Mouse (Mus musculus): ENCODE results near the gene Atrnl1. TPM values are rescaled to one million over a fixed set of nuclear protein-coding genes. Genes with fewer than 3 reads are reported as not detected.

The Atrnl1 gene
- polyA plus RNA-seq, 1 experiment from 2014 or later: 8.9 TPM

DNA sequence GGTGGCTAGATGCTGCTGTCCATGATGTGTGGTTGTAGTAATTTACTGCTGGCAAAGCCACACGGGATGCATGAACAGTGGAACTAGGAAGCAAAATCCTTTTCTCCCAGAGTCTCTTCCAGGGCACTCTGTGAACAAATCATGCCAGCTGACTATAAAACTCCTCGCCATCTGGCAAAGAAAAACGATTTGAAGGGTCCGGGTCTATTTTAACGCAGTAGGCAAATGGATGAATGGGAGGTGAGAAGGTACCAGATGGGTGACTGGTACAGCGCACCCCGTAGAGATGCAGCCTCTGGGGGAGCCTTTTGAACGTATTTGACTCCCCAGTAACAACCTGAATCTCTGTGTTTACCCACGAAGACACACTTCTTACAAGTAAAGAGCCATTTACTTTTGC lies 14.9 kb downstream of the Atrnl1 start:
- no peaks in the 10 kb centered on the region for H3K27me3 ChIP-seq (ENCODE audit: insufficient read depth, low read length)
- no peak overlapping the region for H3K27ac ChIP-seq (ENCODE audit: low read length)
- WGBS: 74% methylated on average over 9 of the region's 9 CpGs
- no peak overlapping the region for H3K4me3 ChIP-seq (ENCODE audit: low read length)
- H3K36me3 ChIP-seq (ENCODE audit: insufficient read depth, low read length): no peaks in the 10 kb centered on the region
- H3K4me2 ChIP-seq (replicated peaks; ENCODE audit: low read depth, low read length): no peak overlapping the region
- H3K9ac ChIP-seq (replicated peaks; ENCODE audit: low read length): no peak overlapping the region
- ATAC-seq (ENCODE audit: low FRiP score, low TSS enrichment): no peak
- no peaks in the 10 kb centered on the region for H3K4me1 ChIP-seq (ENCODE audit: insufficient read depth, low read length)
- H3K9me3 ChIP-seq (ENCODE audit: low read length): no peaks in the 10 kb centered on the region

- WGBS: 89% methylated on average over 8 of the region's 8 CpGs
- Histone ChIP-seq H3K4me2 (replicated peaks; ENCODE audit: low read depth, low read length) (no peak overlapping the region), H3K9ac (replicated peaks; ENCODE audit: low read length) (no peak overlapping the region), H3K27me3 (ENCODE audit: insufficient read depth, low read length) (no peaks in the 10 kb centered on the region), H3K4me3 (ENCODE audit: low read length) (no peak overlapping the region), H3K36me3 (ENCODE audit: insufficient read depth, low read length) (0 out of 2 replicates have a peak, but pooled peaks cover 4% of the 10 kb centered on the region), H3K9me3 (ENCODE audit: low read length) (no peaks in the 10 kb centered on the region), H3K27ac (ENCODE audit: low read length) (no peak overlapping the region), H3K4me1 (ENCODE audit: insufficient read depth, low read length) (no peaks in the 10 kb centered on the region)
- ATAC-seq (ENCODE audit: low FRiP score, low TSS enrichment): no peak
These were observed 16.4 kb downstream of the Atrnl1 start for GRCm38 (mm10) chr19:57627251-57627650.

DNA sequence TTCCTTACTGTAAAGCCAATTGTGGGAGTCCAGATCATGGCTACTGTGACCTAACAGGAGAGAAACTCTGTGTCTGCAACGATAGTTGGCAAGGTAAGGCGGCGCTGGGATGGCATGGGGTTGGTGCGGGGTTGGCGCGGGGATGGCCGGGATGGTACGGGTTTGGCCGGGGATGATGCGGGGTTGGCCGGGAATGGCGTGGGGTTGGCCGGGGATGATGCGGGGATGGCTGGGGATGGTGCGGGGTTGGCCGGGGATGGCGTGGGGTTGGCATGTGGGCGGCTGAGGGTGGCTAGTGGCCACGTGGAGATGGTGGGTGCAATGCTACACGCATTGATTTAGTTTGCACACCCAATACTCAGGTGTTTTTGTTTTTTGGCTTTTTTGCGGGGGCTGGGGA lies 31.7 kb downstream of the Atrnl1 start:
- Histone ChIP-seq H3K4me1 (ENCODE audit: insufficient read depth, low read length) (no peaks in the 10 kb centered on the region), H3K27ac (ENCODE audit: low read length) (no peak overlapping the region), H3K9ac (replicated peaks; ENCODE audit: low read length) (no peak overlapping the region), H3K9me3 (ENCODE audit: low read length) (no peaks in the 10 kb centered on the region), H3K4me2 (replicated peaks; ENCODE audit: low read depth, low read length) (no peak overlapping the region), H3K27me3 (ENCODE audit: insufficient read depth, low read length) (no peaks in the 10 kb centered on the region), H3K36me3 (ENCODE audit: insufficient read depth, low read length) (no peaks in the 10 kb centered on the region; the same call in 1 of the 2 replicates), H3K4me3 (ENCODE audit: low read length) (no peak overlapping the region)
- WGBS: 94% methylated on average over 21 of the region's 21 CpGs
- ATAC-seq (ENCODE audit: low FRiP score, low TSS enrichment): no peak; the same call in 1 of the 2 replicates

DNA sequence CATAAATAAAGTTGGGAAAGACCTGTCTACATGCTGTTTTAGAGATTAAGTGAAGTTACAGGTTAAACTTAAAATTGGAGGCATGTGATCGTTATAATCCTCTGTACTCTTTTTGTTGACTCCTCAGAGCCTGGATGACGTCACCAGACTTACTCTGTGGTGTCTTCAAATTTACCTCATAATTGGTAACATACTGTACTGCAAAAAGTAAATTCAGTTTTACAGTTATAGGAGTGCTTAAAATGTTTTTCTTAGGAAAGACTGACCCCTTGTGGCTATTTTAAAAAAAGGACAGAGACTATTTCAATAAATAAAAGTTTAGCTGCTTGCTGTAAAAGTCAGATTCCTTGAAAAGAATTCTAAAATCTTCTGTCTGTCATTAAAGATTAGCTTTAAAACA lies 32.1 kb downstream of the Atrnl1 start:
- Histone ChIP-seq H3K4me3 (ENCODE audit: low read length) (no peak overlapping the region), H3K9ac (replicated peaks; ENCODE audit: low read length) (no peak overlapping the region), H3K9me3 (ENCODE audit: low read length) (no peaks in the 10 kb centered on the region), H3K36me3 (ENCODE audit: insufficient read depth, low read length) (no peaks in the 10 kb centered on the region; the same call in 1 of the 2 replicates), H3K27me3 (ENCODE audit: insufficient read depth, low read length) (no peaks in the 10 kb centered on the region), H3K27ac (ENCODE audit: low read length) (no peak overlapping the region), H3K4me2 (replicated peaks; ENCODE audit: low read depth, low read length) (no peak overlapping the region), H3K4me1 (ENCODE audit: insufficient read depth, low read length) (no peaks in the 10 kb centered on the region)
- 58% methylated on average over 2 of the region's 2 CpGs for WGBS
- no peak for ATAC-seq (ENCODE audit: low FRiP score, low TSS enrichment)

DNA sequence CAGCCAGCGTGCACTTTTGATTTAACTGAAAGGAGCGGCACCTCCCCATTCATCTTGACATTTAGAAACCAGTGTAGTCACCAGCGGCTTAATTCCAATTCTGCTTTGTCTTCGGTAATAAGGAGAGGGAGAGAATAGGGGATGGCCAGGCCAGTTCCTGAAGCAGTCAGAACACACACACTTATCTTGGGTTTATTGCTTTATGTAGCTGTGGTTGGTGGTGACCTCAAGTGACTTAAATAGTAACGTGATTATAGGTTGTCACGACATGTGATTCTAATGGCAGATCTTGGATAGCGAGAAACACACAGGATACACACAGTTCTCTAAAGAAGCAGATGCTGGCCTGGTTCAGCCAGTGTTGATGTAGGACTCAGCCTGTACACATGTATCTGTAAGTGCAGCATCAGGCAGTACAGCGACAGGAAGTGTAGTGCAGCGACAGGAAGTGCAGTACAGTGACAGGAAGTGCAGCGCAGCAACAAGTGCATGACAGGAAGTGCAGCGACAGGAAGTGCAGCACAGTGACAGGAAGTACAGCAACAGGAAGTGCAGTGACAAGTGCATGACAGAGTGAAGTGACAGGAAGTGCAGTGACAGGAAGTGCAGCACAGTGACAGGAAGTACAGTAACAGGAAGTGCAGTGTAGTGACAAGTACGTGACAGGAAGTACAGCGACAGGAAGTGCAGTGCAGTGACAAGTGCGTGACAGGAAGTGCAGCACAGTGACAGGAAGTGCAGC lies 37.5 kb downstream of the Atrnl1 start:
- Histone ChIP-seq H3K27me3 (ENCODE audit: insufficient read depth, low read length) (no peaks in the 10 kb centered on the region), H3K4me1 (ENCODE audit: insufficient read depth, low read length) (no peaks in the 10 kb centered on the region), H3K9me3 (ENCODE audit: low read length) (peaks cover 6% of the 10 kb centered on the region), H3K36me3 (ENCODE audit: insufficient read depth, low read length) (peaks cover 12% of the 10 kb centered on the region), H3K4me3 (ENCODE audit: low read length) (no peak overlapping the region), H3K4me2 (replicated peaks; ENCODE audit: low read depth, low read length) (peak overlapping the region; percentile 41), H3K9ac (replicated peaks; ENCODE audit: low read length) (no peak overlapping the region), H3K27ac (ENCODE audit: low read length) (0 out of 2 replicates have a peak overlapping the region, but pooled peaks have one; percentile 2)
- 65% methylated on average over 14 of the region's 14 CpGs for WGBS
- ATAC-seq (ENCODE audit: low FRiP score, low TSS enrichment): no peak; the same call in 1 of the 2 replicates

- no peak overlapping the region for H3K4me3 ChIP-seq (ENCODE audit: low read length)
- no peaks in the 10 kb centered on the region for H3K27me3 ChIP-seq (ENCODE audit: insufficient read depth, low read length)
- H3K9ac ChIP-seq (replicated peaks; ENCODE audit: low read length): no peak overlapping the region
- peaks cover 6% of the 10 kb centered on the region for H3K9me3 ChIP-seq (ENCODE audit: low read length)
- H3K27ac ChIP-seq (ENCODE audit: low read length): 0 out of 2 replicates have a peak overlapping the region, but pooled peaks have one; percentile 2
- H3K4me1 ChIP-seq (ENCODE audit: insufficient read depth, low read length): no peaks in the 10 kb centered on the region
- H3K4me2 ChIP-seq (replicated peaks; ENCODE audit: low read depth, low read length): no peak overlapping the region
- ATAC-seq (ENCODE audit: low FRiP score, low TSS enrichment): no peak; the same call in 1 of the 2 replicates
- peaks cover 12% of the 10 kb centered on the region for H3K36me3 ChIP-seq (ENCODE audit: insufficient read depth, low read length)
- WGBS: 100% methylated on average over 4 of the region's 4 CpGs
These were observed 38.1 kb downstream of the Atrnl1 start for GRCm38 (mm10) chr19:57648944-57649271.

GRCm38 (mm10) chr19:57655083-57655482 lies 44.2 kb downstream of the Atrnl1 start:
- WGBS: 72% methylated on average over 2 of the region's 2 CpGs
- Histone ChIP-seq H3K27me3 (ENCODE audit: insufficient read depth, low read length) (no peaks in the 10 kb centered on the region), H3K4me3 (ENCODE audit: low read length) (no peak overlapping the region), H3K4me2 (replicated peaks; ENCODE audit: low read depth, low read length) (no peak overlapping the region), H3K9ac (replicated peaks; ENCODE audit: low read length) (no peak overlapping the region), H3K27ac (ENCODE audit: low read length) (no peak overlapping the region), H3K9me3 (ENCODE audit: low read length) (no peaks in the 10 kb centered on the region), H3K4me1 (ENCODE audit: insufficient read depth, low read length) (peaks cover 18% of the 10 kb centered on the region), H3K36me3 (ENCODE audit: insufficient read depth, low read length) (peaks cover 12% of the 10 kb centered on the region)
- ATAC-seq (ENCODE audit: low FRiP score, low TSS enrichment): no peak

- H3K9me3 ChIP-seq (ENCODE audit: low read length): no peaks in the 10 kb centered on the region
- no peak overlapping the region for H3K4me2 ChIP-seq (replicated peaks; ENCODE audit: low read depth, low read length)
- H3K4me1 ChIP-seq (ENCODE audit: insufficient read depth, low read length): peaks cover 18% of the 10 kb centered on the region
- H3K9ac ChIP-seq (replicated peaks; ENCODE audit: low read length): no peak overlapping the region
- no peak for ATAC-seq (ENCODE audit: low FRiP score, low TSS enrichment)
- 95% methylated on average over 11 of the region's 11 CpGs for WGBS
- no peak overlapping the region for H3K4me3 ChIP-seq (ENCODE audit: low read length)
- peaks cover 12% of the 10 kb centered on the region for H3K36me3 ChIP-seq (ENCODE audit: insufficient read depth, low read length)
- no peak overlapping the region for H3K27ac ChIP-seq (ENCODE audit: low read length)
- H3K27me3 ChIP-seq (ENCODE audit: insufficient read depth, low read length): no peaks in the 10 kb centered on the region
These were observed 44.7 kb downstream of the Atrnl1 start for GRCm38 (mm10) chr19:57655491-57655890.

DNA sequence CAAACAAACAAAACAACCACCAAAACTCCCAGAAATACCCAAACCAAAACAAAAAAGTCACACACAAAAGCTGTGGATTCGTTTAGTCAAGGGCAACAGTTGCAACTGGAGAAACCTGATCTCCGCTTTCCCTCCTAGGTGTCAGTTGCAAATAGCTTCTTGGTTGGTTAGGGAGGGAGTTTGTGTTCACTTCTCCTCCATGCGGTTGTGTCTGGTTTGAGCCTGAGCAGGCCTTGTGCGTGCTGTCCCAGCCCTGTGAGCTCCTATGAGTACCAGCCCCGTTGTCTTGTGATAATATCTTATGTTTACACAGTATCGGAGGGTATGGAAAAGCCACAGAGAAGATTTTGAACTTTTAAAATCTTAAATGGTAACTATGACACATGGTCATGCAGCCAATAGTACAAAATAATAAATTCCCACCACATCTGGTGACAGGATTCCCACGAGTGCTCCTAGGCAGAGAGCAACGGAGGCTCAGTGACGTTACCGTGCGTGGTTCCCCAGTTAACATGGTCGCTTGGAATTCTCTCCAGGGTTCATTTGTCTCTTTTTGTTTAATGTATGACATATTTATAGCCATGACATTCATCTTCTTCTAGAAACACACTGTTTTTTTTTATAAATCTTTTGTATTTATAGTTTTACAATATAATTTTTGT lies 46.7 kb downstream of the Atrnl1 start:
- peak overlapping the region; percentile 78 for H3K27ac ChIP-seq (ENCODE audit: low read length)
- H3K9me3 ChIP-seq (ENCODE audit: low read length): no peaks in the 10 kb centered on the region
- H3K4me3 ChIP-seq (ENCODE audit: low read length): no peak overlapping the region
- no peak overlapping the region for H3K9ac ChIP-seq (replicated peaks; ENCODE audit: low read length)
- peaks cover 7% of the 10 kb centered on the region for H3K36me3 ChIP-seq (ENCODE audit: insufficient read depth, low read length)
- peaks cover 18% of the 10 kb centered on the region for H3K4me1 ChIP-seq (ENCODE audit: insufficient read depth, low read length)
- ATAC-seq (ENCODE audit: low FRiP score, low TSS enrichment): peak; percentile 82
- no peaks in the 10 kb centered on the region for H3K27me3 ChIP-seq (ENCODE audit: insufficient read depth, low read length)
- no peak overlapping the region for H3K4me2 ChIP-seq (replicated peaks; ENCODE audit: low read depth, low read length)
- WGBS: 17% methylated on average over 12 of the region's 12 CpGs

Data from kidney, embryonic 16.5 days (tissue).